Mouse (Mus musculus): ENCODE measurements at regions not wholly inside any gene's neighbourhood (a gene's known extent, or its start where the extent isn't known, plus 50 kb on each side); places are given as distances from the start of the nearest gene placed in this dataset.
A peak's percentile ranks its signal among the peaks of the same experiment; 100 is the strongest.

DNA sequence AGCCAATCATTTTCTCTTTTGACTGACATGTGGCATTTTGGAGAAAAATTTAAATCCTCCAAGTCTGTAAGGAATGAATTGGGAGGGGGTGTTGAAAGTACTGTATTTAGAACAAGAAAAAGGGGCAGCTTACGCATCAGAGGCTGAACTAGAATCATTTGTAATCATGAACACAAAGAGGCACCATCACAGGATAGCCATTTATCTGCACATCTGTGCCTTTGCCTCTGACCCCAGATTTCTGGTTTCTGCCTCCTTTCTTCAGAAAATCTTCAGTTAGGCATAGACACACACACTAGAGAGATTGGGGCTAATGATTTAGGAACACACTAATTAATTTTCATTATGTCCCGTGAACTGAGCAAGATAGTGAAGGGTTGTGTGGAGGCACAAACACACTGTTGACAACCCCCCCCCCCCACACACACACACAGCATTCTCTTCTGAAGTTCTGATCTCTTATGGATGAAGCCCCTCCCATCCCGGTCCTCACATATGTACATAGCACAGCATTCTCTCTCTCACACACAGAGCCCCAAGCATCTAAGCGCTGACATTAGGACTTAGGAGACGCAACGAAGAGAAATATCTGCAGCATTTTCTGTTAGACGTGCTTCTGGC is 229.9 kb downstream of the Gm765 start:
- no peak for ATAC-seq
- H3K27ac ChIP-seq (ENCODE audit: low read length), result no peak overlapping the region
- WGBS, result 50% methylated on average over 7 of the region's 7 CpGs

DNA sequence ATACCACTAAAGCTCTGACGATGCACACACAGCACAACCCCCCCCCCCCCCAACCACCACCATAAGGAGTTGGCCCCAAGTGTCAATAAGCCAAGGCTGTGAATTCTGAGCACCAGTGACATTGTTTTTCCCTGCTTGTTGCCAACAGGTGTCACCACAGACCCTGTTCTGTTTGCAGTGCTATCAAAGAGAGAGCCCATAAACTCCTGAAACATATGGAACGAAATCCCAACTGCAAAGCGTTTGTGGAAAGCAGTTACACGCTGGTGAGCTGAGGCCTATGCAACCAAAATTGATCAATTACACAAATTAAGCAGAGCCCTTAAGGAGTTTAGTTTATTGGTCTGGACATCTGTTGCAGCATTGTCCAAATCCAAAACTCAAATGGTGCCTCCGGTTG is 235.4 kb downstream of the Gm765 start:
- Histone ChIP-seq H3K4me3 (ENCODE audit: low read depth, low read length) (no peak overlapping the region), H3K27me3 (ENCODE audit: control insufficient read depth, insufficient read depth, low read depth, low read length) (no peaks in the 10 kb centered on the region; the same call in 1 of the 2 replicates), H3K27ac (ENCODE audit: low read length) (no peak overlapping the region), H3K4me2 (ENCODE audit: low read length) (no peak overlapping the region), H3K36me3 (ENCODE audit: control insufficient read depth, insufficient read depth, low read length) (no peaks in the 10 kb centered on the region), H3K9me3 (replicated peaks; ENCODE audit: control insufficient read depth, low read length, poor library complexity, severe bottlenecking) (no peaks in the 10 kb centered on the region), H3K4me1 (ENCODE audit: control insufficient read depth, insufficient read depth, low read length) (peaks cover 4% of the 10 kb centered on the region; the same call in 1 of the 2 replicates), H3K9ac (ENCODE audit: low read depth, low read length) (no peak overlapping the region)
- no peak for ATAC-seq
- 64% methylated on average over 5 of the region's 5 CpGs for WGBS

More for the DNA sequence above, 229.9 kb downstream of the Gm765 start:
- H3K27me3 ChIP-seq (ENCODE audit: control insufficient read depth, insufficient read depth, low read depth, low read length), result no peaks in the 10 kb centered on the region; the same call in 1 of the 2 replicates
- H3K4me1 ChIP-seq (ENCODE audit: control insufficient read depth, insufficient read depth, low read length), result peaks cover 12% of the 10 kb centered on the region
- H3K4me2 ChIP-seq (ENCODE audit: low read length), result no peak overlapping the region
- no peak overlapping the region for H3K9ac ChIP-seq (ENCODE audit: low read depth, low read length)
- H3K36me3 ChIP-seq (ENCODE audit: control insufficient read depth, insufficient read depth, low read length), result no peaks in the 10 kb centered on the region
- H3K4me3 ChIP-seq (ENCODE audit: low read depth, low read length), result no peak overlapping the region
- H3K9me3 ChIP-seq (replicated peaks; ENCODE audit: control insufficient read depth, low read length, poor library complexity, severe bottlenecking), result no peaks in the 10 kb centered on the region

DNA sequence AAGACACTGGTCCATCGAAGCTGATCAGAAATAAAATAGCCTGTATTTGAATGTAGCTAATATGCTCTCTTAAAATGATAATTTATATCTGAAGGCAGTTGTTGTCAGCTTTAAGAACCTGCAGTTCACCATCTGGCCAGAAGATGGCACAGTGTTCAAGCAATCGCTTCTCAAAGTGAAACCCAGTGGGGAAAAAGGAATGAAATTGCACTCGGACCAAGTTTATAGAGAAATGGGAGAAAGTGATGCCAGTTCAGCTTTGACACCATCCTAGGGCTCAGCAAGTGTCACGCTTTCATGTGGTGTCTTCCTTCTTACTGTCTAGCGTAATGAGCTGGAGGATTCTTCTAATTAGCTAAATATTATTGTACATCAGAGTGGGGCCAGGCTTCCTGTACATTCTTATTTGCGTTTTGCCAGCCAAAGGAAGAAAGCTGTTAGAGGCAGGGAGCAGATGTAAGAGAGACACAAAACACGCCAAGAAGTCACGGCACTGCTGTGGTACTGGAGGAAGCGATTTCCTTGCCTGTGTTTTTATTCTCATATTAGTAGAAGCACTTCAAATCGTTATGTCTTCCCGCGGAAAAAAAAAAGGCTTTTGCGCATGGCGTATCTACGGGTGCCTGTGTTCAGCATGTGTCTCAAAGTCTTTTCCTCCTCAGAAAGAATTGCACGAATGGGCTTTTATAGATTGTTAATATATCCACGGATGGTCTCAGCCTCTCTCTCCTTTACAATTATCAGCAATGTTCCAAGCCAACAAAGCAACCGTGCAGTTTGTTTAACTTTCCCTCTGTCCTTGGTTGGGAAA is 237.1 kb downstream of the Gm765 start:
- Histone ChIP-seq H3K9ac (ENCODE audit: low read depth, low read length) (no peak overlapping the region), H3K4me1 (ENCODE audit: control insufficient read depth, insufficient read depth, low read length) (peaks cover 4% of the 10 kb centered on the region; the same call in 1 of the 2 replicates), H3K4me3 (ENCODE audit: low read depth, low read length) (no peak overlapping the region), H3K9me3 (replicated peaks; ENCODE audit: control insufficient read depth, low read length, poor library complexity, severe bottlenecking) (no peaks in the 10 kb centered on the region), H3K4me2 (ENCODE audit: low read length) (peak overlapping the region; percentile 41), H3K27ac (ENCODE audit: low read length) (no peak overlapping the region), H3K36me3 (ENCODE audit: control insufficient read depth, insufficient read depth, low read length) (no peaks in the 10 kb centered on the region), H3K27me3 (ENCODE audit: control insufficient read depth, insufficient read depth, low read depth, low read length) (no peaks in the 10 kb centered on the region; the same call in 1 of the 2 replicates)
- WGBS, result 51% methylated on average over 18 of the region's 18 CpGs
- ATAC-seq, result no peak

- H3K4me3 ChIP-seq (ENCODE audit: low read depth, low read length), result no peak overlapping the region
- no peak overlapping the region for H3K4me2 ChIP-seq (ENCODE audit: low read length)
- no peak overlapping the region for H3K27ac ChIP-seq (ENCODE audit: low read length)
- peaks cover 4% of the 10 kb centered on the region; the same call in 1 of the 2 replicates for H3K4me1 ChIP-seq (ENCODE audit: control insufficient read depth, insufficient read depth, low read length)
- no peaks in the 10 kb centered on the region for H3K36me3 ChIP-seq (ENCODE audit: control insufficient read depth, insufficient read depth, low read length)
- H3K27me3 ChIP-seq (ENCODE audit: control insufficient read depth, insufficient read depth, low read depth, low read length), result no peaks in the 10 kb centered on the region
- WGBS, result 45% methylated on average over 3 of the region's 3 CpGs
- no peak for ATAC-seq
- no peaks in the 10 kb centered on the region for H3K9me3 ChIP-seq (replicated peaks; ENCODE audit: control insufficient read depth, low read length, poor library complexity, severe bottlenecking)
- no peak overlapping the region for H3K9ac ChIP-seq (ENCODE audit: low read depth, low read length)
Observed at GRCm38 (mm10) chr6:98104432-98104831, 238.1 kb downstream of the Gm765 start.

DNA sequence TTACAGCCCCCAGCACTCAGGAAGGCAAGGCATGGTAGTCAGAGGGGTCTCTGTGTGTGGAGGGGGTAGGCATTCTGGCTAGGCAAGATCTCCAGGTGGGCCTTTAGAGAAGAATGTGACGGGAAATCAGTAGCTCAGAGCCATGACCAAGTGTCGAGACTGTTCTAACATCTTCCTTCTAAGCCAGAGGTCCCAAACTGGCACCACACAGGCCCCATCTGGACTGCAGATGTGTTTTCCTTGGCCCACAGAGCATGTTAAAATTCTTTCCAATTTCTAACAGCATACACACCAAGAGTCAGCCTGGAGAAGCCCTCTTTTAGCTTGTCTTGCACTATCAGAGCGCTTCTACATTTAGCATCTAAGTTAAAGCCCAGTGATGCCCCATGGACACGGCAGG is 241.5 kb downstream of the Gm765 start:
- no peak overlapping the region for H3K4me3 ChIP-seq (ENCODE audit: low read depth, low read length)
- WGBS, result 93% methylated on average over 4 of the region's 4 CpGs
- H3K27ac ChIP-seq (ENCODE audit: low read length), result no peak overlapping the region
- no peaks in the 10 kb centered on the region for H3K27me3 ChIP-seq (ENCODE audit: control insufficient read depth, insufficient read depth, low read depth, low read length)
- peaks cover 4% of the 10 kb centered on the region; the same call in 1 of the 2 replicates for H3K4me1 ChIP-seq (ENCODE audit: control insufficient read depth, insufficient read depth, low read length)
- no peak for ATAC-seq
- H3K9me3 ChIP-seq (replicated peaks; ENCODE audit: control insufficient read depth, low read length, poor library complexity, severe bottlenecking), result no peaks in the 10 kb centered on the region
- no peak overlapping the region for H3K9ac ChIP-seq (ENCODE audit: low read depth, low read length)
- no peak overlapping the region for H3K4me2 ChIP-seq (ENCODE audit: low read length)
- no peaks in the 10 kb centered on the region for H3K36me3 ChIP-seq (ENCODE audit: control insufficient read depth, insufficient read depth, low read length)

DNA sequence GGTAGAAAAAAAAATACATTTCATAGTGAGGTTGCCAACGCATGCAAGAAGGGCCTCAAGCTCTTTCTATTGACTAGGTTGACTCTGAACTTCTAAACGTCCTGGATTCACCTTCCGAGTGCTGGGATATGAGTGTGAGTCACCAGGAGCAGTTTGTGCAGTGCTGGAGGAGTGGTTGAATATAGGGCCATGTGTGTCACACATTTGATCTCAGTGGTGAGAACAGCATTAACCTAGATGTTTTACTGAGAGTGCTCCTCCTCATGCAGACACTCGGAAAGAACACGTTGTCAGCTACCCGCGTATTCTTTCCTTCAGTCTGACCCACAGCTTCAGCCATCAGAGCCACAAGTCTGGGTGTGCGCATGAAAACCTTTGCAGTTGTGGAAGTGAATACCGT is 243.4 kb downstream of the Gm765 start:
- H3K9me3 ChIP-seq (replicated peaks; ENCODE audit: control insufficient read depth, low read length, poor library complexity, severe bottlenecking), result no peaks in the 10 kb centered on the region
- no peaks in the 10 kb centered on the region for H3K36me3 ChIP-seq (ENCODE audit: control insufficient read depth, insufficient read depth, low read length)
- no peak for ATAC-seq
- no peak overlapping the region for H3K27ac ChIP-seq (ENCODE audit: low read length)
- H3K4me3 ChIP-seq (ENCODE audit: low read depth, low read length), result no peak overlapping the region
- no peak overlapping the region for H3K9ac ChIP-seq (ENCODE audit: low read depth, low read length)
- H3K27me3 ChIP-seq (ENCODE audit: control insufficient read depth, insufficient read depth, low read depth, low read length), result no peaks in the 10 kb centered on the region
- H3K4me1 ChIP-seq (ENCODE audit: control insufficient read depth, insufficient read depth, low read length), result peaks cover 3% of the 10 kb centered on the region; the same call in 1 of the 2 replicates
- H3K4me2 ChIP-seq (ENCODE audit: low read length), result no peak overlapping the region
- WGBS, result 92% methylated on average over 9 of the region's 9 CpGs

DNA sequence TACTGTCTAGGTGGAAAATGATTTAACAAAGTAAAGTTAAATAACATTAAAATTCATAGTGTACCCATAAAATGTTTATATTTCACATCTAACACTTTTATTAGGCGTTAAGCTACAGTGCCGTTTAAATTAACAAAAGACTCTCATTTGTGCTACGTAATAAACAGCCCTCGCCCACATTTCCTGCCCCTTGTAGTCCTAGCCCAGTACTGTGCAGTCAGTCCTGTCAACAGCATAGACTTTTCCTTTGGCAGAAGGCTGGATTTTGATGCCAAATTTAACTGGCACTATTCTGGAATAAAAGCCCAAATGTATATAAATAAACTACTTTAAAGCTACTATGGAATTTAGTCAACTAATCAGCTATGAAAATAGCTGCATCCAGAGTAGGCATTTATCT is 247.3 kb downstream of the Gm765 start:
- no peak overlapping the region for H3K27ac ChIP-seq (ENCODE audit: low read length)
- no peak overlapping the region for H3K4me3 ChIP-seq (ENCODE audit: low read depth, low read length)
- peaks cover 3% of the 10 kb centered on the region; the same call in 1 of the 2 replicates for H3K4me1 ChIP-seq (ENCODE audit: control insufficient read depth, insufficient read depth, low read length)
- H3K36me3 ChIP-seq (ENCODE audit: control insufficient read depth, insufficient read depth, low read length), result no peaks in the 10 kb centered on the region
- 88% methylated on average over 4 of the region's 4 CpGs for WGBS
- ATAC-seq, result no peak
- no peaks in the 10 kb centered on the region for H3K9me3 ChIP-seq (replicated peaks; ENCODE audit: control insufficient read depth, low read length, poor library complexity, severe bottlenecking)
- H3K4me2 ChIP-seq (ENCODE audit: low read length), result no peak overlapping the region
- no peak overlapping the region for H3K9ac ChIP-seq (ENCODE audit: low read depth, low read length)
- H3K27me3 ChIP-seq (ENCODE audit: control insufficient read depth, insufficient read depth, low read depth, low read length), result no peaks in the 10 kb centered on the region

- no peaks in the 10 kb centered on the region for H3K9me3 ChIP-seq (replicated peaks; ENCODE audit: control insufficient read depth, low read length, poor library complexity, severe bottlenecking)
- WGBS, result 42% methylated on average over 4 of the region's 4 CpGs
- no peaks in the 10 kb centered on the region for H3K27me3 ChIP-seq (ENCODE audit: control insufficient read depth, insufficient read depth, low read depth, low read length)
- H3K4me3 ChIP-seq (ENCODE audit: low read depth, low read length), result no peak overlapping the region
- no peak for ATAC-seq
- H3K36me3 ChIP-seq (ENCODE audit: control insufficient read depth, insufficient read depth, low read length), result no peaks in the 10 kb centered on the region
- no peak overlapping the region for H3K27ac ChIP-seq (ENCODE audit: low read length)
- H3K9ac ChIP-seq (ENCODE audit: low read depth, low read length), result no peak overlapping the region
- no peaks in the 10 kb centered on the region for H3K4me1 ChIP-seq (ENCODE audit: control insufficient read depth, insufficient read depth, low read length)
- H3K4me2 ChIP-seq (ENCODE audit: low read length), result no peak overlapping the region
Observed at GRCm38 (mm10) chr6:98089185-98089584, 253.4 kb downstream of the Gm765 start.

DNA sequence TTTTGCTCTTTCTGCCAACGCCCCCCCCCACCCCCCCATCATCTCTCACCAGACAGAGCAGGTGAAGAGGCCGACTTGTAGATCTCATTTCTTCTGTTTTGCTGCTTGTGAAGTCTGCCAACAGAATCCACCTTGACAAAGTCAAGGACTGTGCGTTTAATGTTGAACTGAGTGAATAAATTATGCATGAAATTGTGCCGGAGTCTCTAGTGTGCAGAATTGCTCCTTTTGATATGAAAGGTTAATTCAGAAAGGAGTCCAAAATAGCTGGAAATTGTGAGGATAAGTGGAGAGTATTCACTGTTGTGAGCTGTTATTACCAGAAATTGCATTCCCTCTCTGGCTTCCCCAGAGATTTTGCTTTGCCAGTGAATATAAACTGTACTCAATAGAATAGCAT is 262.5 kb downstream of the Gm765 start:
- H3K36me3 ChIP-seq (ENCODE audit: control insufficient read depth, insufficient read depth, low read length), result no peaks in the 10 kb centered on the region
- WGBS, result 23% methylated on average over 4 of the region's 4 CpGs
- H3K4me3 ChIP-seq (ENCODE audit: low read depth, low read length), result no peak overlapping the region
- H3K9me3 ChIP-seq (replicated peaks; ENCODE audit: control insufficient read depth, low read length, poor library complexity, severe bottlenecking), result no peaks in the 10 kb centered on the region
- peaks cover 12% of the 10 kb centered on the region for H3K4me1 ChIP-seq (ENCODE audit: control insufficient read depth, insufficient read depth, low read length)
- H3K9ac ChIP-seq (ENCODE audit: low read depth, low read length), result no peak overlapping the region
- H3K27me3 ChIP-seq (ENCODE audit: control insufficient read depth, insufficient read depth, low read depth, low read length), result no peaks in the 10 kb centered on the region
- peak; percentile 45; the same call in 1 of the 2 replicates for ATAC-seq
- no peak overlapping the region for H3K4me2 ChIP-seq (ENCODE audit: low read length)
- no peak overlapping the region for H3K27ac ChIP-seq (ENCODE audit: low read length)
